Mouse (Mus musculus): Measurements from ENCODE around the gene Acsl6. TPM values are rescaled to one million over a fixed set of nuclear protein-coding genes. Genes with fewer than 3 reads are reported as not detected.
"Not testable (repeated sequence)": the region's sequence is repeated elsewhere in the genome, so short reads cannot be mapped to it uniquely, and the experiment has no call there.

Gene Acsl6
- polyA plus RNA-seq, 1 experiment from 2014 or later, result 22.4 TPM

DNA sequence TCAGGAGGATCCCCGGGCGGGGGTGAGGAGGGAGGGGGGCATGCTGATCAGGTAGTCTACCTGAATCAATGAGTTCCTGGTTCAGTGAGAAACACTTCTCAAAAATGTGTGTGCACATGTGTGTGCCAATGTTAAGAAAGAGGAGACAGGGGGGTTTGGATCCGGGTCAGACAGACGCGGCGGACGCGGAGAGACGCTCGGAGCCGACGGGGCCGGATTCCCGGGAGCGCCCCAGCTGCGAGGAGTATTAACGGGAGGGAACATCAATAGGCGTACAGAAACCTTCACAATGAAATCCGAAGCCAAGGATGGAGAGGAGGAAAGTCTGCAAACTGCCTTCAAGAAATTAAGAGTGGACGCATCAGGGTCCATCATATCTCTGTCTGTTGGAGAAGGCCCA lies 97.2 kb downstream of the Acsl6 start:
- H3K9ac ChIP-seq (ENCODE audit: low read length); H3K4me3 ChIP-seq (ENCODE audit: low read depth, low read length); H3K27me3 ChIP-seq (ENCODE audit: control insufficient read depth, insufficient read depth, low read length); H3K27ac ChIP-seq (ENCODE audit: low read depth, low read length); ATAC-seq (ENCODE audit: low FRiP score); H3K36me3 ChIP-seq (ENCODE audit: control insufficient read depth, insufficient read depth, low read length); H3K4me1 ChIP-seq (ENCODE audit: control insufficient read depth, insufficient read depth, low read length); DNase-seq (ENCODE audit: low spot score, missing footprints); H3K9me3 ChIP-seq (ENCODE audit: control insufficient read depth, low read length); H3K4me2 ChIP-seq: not testable (repeated sequence)
- whole genome bisulfite sequencing, result 95% methylated on average over 20 of the region's 20 CpGs

DNA sequence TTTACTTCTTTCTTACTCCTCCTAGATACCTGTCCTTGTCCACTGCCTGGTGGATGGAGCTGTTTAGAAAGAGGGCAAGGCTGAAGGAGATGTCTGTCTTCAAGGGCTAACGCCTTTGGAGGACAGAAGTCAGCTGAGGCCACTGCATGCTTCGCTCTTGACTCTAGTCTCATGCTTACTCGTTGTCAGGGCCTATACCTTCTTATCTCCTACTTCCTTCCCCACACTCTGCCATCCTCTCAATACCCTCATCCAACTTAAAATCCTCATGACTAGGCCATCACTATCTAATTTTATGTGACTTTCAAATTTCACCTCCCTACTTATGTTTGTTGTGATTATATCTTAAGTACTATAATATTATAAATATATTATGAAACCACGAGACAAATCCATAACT lies 101.3 kb downstream of the Acsl6 start:
- Histone ChIP-seq H3K9ac (ENCODE audit: low read length) (no peak overlapping the region), H3K27me3 (ENCODE audit: control insufficient read depth, insufficient read depth, low read length) (no peaks in the 10 kb centered on the region), H3K4me1 (ENCODE audit: control insufficient read depth, insufficient read depth, low read length) (no peaks in the 10 kb centered on the region), H3K9me3 (ENCODE audit: control insufficient read depth, low read length) (no peaks in the 10 kb centered on the region), H3K4me3 (ENCODE audit: low read depth, low read length) (no peak overlapping the region), H3K4me2 (no peak overlapping the region), H3K27ac (ENCODE audit: low read depth, low read length) (no peak overlapping the region), H3K36me3 (ENCODE audit: control insufficient read depth, insufficient read depth, low read length) (no peaks in the 10 kb centered on the region)
- DNase-seq (ENCODE audit: low spot score, missing footprints), result no peak
- ATAC-seq (ENCODE audit: low FRiP score), result no peak
- 85% methylated on average over 4 of the region's 4 CpGs for WGBS

DNA sequence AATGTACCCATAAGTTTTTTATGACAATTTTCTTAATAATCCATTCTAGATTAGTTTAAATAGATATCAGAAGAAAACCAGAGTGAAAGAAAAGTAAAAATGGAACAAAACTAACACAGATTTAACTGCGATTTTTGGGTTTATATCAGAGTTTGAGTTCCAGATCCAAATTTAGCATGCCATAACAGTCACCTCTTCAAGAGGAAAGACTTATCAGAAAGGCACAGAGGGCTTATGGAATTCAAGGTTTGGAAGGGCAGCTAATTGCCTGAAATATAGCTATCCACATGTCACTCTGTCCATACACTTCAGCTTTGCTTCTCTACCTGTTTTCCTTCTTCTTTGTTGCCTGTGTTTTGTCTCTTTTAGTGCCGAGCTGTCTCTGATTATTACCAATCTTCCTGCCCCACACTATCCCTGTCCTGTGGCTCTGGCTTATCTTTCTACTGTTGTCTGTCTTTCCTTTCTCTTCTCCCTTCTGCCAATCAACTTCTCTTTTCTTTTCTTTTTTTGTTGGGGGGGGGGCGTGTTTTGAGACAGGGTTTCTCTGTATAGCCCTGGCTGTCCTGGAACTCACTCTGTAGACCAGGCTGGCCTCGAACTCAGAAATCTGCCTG lies 103.4 kb downstream of the Acsl6 start:
- H3K9ac ChIP-seq (ENCODE audit: low read length), result no peak overlapping the region
- no peaks in the 10 kb centered on the region for H3K36me3 ChIP-seq (ENCODE audit: control insufficient read depth, insufficient read depth, low read length)
- no peaks in the 10 kb centered on the region for H3K27me3 ChIP-seq (ENCODE audit: control insufficient read depth, insufficient read depth, low read length)
- H3K4me3 ChIP-seq (ENCODE audit: low read depth, low read length), result no peak overlapping the region
- DNase-seq (ENCODE audit: low spot score, missing footprints) (no peak), ATAC-seq (ENCODE audit: low FRiP score) (no peak)
- no peak overlapping the region for H3K4me2 ChIP-seq
- H3K4me1 ChIP-seq (ENCODE audit: control insufficient read depth, insufficient read depth, low read length), result no peaks in the 10 kb centered on the region
- WGBS, result 87% methylated on average over 4 of the region's 4 CpGs
- no peaks in the 10 kb centered on the region for H3K9me3 ChIP-seq (ENCODE audit: control insufficient read depth, low read length)
- no peak overlapping the region for H3K27ac ChIP-seq (ENCODE audit: low read depth, low read length)

DNA sequence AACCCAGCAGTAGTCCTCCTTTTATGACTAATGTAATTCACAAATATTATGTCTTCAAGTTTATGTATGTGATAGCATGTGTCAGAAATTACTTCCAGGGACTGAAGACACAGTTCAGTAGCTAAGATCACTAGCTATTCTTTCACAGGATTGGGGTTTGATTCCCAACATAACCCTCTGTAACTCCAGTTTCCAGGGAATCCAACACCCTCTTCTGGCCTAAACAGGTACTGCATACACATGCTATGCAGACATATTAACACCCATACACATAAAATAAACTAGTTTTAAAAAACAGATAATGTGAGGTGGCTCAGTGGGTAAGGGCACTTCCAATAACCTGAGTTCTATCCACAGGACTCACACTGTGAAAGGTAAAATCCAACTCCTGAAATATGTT lies 107.0 kb downstream of the Acsl6 start:
- Histone ChIP-seq H3K4me2 (no peak overlapping the region), H3K36me3 (ENCODE audit: control insufficient read depth, insufficient read depth, low read length) (no peaks in the 10 kb centered on the region), H3K27ac (ENCODE audit: low read depth, low read length) (no peak overlapping the region), H3K27me3 (ENCODE audit: control insufficient read depth, insufficient read depth, low read length) (no peaks in the 10 kb centered on the region), H3K4me1 (ENCODE audit: control insufficient read depth, insufficient read depth, low read length) (no peaks in the 10 kb centered on the region; the same call in 1 of the 2 replicates), H3K4me3 (ENCODE audit: low read depth, low read length) (no peak overlapping the region), H3K9me3 (ENCODE audit: control insufficient read depth, low read length) (no peaks in the 10 kb centered on the region), H3K9ac (ENCODE audit: low read length) (no peak overlapping the region)
- ATAC-seq (ENCODE audit: low FRiP score) (no peak), DNase-seq (ENCODE audit: low spot score, missing footprints) (peak; percentile 84)

DNA sequence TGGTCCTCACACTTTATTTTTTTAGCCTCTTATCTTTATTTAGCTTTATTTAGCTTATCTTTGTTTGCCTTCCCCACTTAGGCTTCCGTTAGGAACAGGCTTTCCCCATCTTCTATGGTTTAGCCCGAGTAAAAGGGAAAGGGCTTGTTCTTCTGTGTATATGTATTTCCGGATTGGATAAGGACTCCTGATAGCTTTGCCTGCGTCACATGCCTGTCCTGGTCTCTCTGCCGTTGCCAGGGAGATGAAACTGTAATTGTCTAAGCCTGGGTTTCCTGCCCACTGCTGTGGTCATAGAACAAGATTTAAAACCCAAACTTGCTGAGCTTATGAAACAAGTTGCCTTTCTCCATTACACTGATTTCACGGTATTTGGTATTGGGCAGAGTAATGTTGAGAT lies 109.4 kb downstream of the Acsl6 start:
- Histone ChIP-seq H3K27me3 (ENCODE audit: control insufficient read depth, insufficient read depth, low read length) (no peaks in the 10 kb centered on the region), H3K9ac (ENCODE audit: low read length) (no peak overlapping the region), H3K4me2 (no peak overlapping the region), H3K4me1 (ENCODE audit: control insufficient read depth, insufficient read depth, low read length) (no peaks in the 10 kb centered on the region; the same call in 1 of the 2 replicates), H3K27ac (ENCODE audit: low read depth, low read length) (no peak overlapping the region), H3K36me3 (ENCODE audit: control insufficient read depth, insufficient read depth, low read length) (no peaks in the 10 kb centered on the region), H3K4me3 (ENCODE audit: low read depth, low read length) (no peak overlapping the region), H3K9me3 (ENCODE audit: control insufficient read depth, low read length) (no peaks in the 10 kb centered on the region)
- DNase-seq (ENCODE audit: low spot score, missing footprints), result no peak
- 59% methylated on average over 6 of the region's 6 CpGs for WGBS
- no peak for ATAC-seq (ENCODE audit: low FRiP score)

Other genes with a start within 250 kb of the Acsl6 start
- 36.1 and 38.4 TPM in 2 replicates for gene Pdlim4, start 234.8 kb upstream of the Acsl6 start, polyA plus RNA-seq (2014; fragmentation: Nextera tagmentation; extraction: Ambion mirVana)
- 18.6 and 20.5 TPM in 2 replicates for gene P4ha2, start 203.7 kb upstream of the Acsl6 start, polyA plus RNA-seq (2014; fragmentation: Nextera tagmentation; extraction: Ambion mirVana)
- gene Csf2, start 54.1 kb upstream of the Acsl6 start, polyA plus RNA-seq (2014; fragmentation: Nextera tagmentation; extraction: Ambion mirVana), result not detected in 2 replicates
- not detected in 2 replicates for gene Il3, start 36.5 kb upstream of the Acsl6 start, polyA plus RNA-seq (2014; fragmentation: Nextera tagmentation; extraction: Ambion mirVana)
- not detected in 2 replicates for gene Meikin, start 66.9 kb downstream of the Acsl6 start, polyA plus RNA-seq (2014; fragmentation: Nextera tagmentation; extraction: Ambion mirVana)
- gene Fnip1, start 134.4 kb downstream of the Acsl6 start, polyA plus RNA-seq (2014; fragmentation: Nextera tagmentation; extraction: Ambion mirVana), result 13.0 and 15.3 TPM in 2 replicates
- gene Rapgef6, start 219.0 kb downstream of the Acsl6 start, polyA plus RNA-seq (2014; fragmentation: Nextera tagmentation; extraction: Ambion mirVana), result 24.9 and 27.9 TPM in 2 replicates